Mouse (Mus musculus): ENCODE data around the gene Gm21738.
"Not testable (repeated sequence)": the region's sequence is repeated elsewhere in the genome, so short reads cannot be mapped to it uniquely, and the experiment has no call there.

The Gm21738 gene

DNA sequence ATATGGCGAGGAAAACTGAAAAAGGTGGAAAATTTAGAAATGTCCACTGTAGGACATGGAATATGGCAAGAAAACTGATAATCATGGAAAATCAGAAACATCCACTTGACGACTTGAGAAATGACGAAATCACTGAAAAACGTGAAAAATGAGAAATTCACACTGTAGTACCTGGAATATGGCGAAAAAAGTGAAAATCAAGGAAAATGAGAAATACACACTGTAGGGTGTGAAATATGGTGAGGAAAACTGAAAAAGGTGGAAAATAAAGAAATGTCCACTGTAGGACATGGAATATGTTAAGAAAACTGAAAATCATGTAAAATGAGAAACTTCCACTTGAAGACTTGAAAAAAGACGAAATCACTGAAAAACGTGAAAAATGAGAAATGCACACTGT, at the start of gene Gm21738:
Gene Gm21738 (minus strand): TSS at position 101 of the 400 bp plus-strand sequence.
- not testable (repeated sequence) for DNase-seq (ENCODE audit: low read depth)

DNA sequence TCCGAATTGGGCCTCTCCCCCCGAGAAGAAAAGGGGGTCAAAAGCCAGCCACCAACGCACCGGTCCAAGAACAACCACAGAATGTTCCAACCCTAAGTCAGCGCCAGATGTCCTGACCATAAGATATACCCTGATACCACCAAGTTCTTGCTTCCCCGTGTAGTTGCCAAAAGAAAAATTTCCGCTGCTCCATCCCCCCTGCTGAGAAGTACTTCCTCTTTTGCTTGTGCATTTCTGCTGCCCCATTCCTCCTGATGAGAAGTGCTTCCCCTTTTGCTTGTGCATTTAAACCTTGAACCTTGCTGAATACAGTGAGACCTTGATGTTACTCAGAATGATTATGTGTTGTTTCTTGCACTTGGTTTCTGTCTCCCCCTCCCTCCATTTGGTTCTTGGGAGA, 35.0 kb downstream of the Gm21738 start:
- peak; percentile 7 for DNase-seq (ENCODE audit: low read depth)

Data from 416B (cell line).